Mouse (Mus musculus) liver, adult (tissue): ENCODE data around the gene Gm49322.
"Not testable (repeated sequence)": the region's sequence is repeated elsewhere in the genome, so short reads cannot be mapped to it uniquely, and the experiment has no call there.

Source experiments
- GATA4 ChIP-seq: IDR thresholded peaks from 2 replicates; pipeline ENCODE4 v1.6.1; 2014; ENCODE audit warnings: mild to moderate bottlenecking, low read length; ENCODE audit not compliant: insufficient replicate concordance

Gm49322 gene

DNA sequence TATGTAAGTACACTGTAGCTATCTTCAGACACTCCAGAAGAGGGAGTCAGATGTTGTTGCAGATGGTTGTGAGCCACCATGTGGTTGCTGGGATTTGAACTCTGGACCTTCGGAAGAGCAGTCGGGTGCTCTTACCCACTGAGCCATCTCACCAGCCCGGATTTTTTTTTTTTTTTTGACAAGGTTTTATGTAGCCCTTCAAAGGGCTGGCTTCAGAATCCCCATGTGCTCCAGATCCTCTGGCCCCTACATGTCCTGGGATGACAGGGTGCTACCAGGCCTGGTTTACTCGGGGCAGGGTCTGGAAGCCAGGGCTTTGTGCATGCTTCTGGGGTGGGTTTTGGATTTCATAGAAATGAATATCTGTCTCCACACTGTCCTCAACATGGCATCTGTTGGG lies at the start of gene Gm49322:
Gene Gm49322 (plus strand): TSS at position 301 of the 400 bp plus-strand sequence.
- TF ChIP-seq GATA4: not testable (repeated sequence)

DNA sequence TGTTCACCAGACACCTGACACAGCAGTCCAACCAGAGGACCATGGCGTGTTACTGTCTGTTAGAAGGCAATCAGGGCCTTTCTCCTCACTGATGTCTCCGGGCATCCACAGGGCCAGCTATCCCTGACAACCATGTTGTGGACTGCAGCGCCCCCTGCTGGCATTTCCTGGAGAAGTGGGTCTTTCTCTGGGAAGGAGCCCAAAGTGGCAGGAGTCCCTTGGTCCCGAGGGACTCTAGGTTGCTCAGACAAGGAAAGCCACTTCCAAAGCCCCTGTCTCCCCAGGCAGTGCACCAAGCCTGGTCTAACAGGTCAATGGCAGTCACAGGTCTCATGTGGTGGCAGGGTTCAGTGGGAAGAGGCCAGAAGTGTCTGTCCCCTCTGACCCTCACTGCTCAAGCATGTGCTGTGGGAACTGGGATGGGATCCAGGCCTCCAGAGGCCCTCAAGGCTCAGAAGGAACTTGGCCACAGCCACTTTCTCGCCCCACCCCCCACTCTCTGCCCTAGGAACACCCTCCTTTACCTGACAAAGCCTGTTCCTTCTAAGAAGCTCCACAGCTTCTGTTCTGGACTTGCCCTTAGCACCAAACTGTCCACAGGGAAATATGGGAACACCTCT lies 48.4 kb upstream of the Gm49322 start:
- no peak for TF ChIP-seq GATA4

GRCm38 (mm10) chr10:80559431-80559830 lies 46.4 kb upstream of the Gm49322 start:
- no peak for TF ChIP-seq GATA4

GRCm38 (mm10) chr10:80560621-80561020 lies 45.2 kb upstream of the Gm49322 start:
- no peak for TF ChIP-seq GATA4

GRCm38 (mm10) chr10:80561116-80561944 lies 44.5 kb upstream of the Gm49322 start, which contains the start of gene Rexo1:
Gene Rexo1, minus strand, starts transcription at chr10:80561560.
- TF ChIP-seq GATA4: peak; percentile 77; the same call in 1 of the 2 replicates

- no peak for TF ChIP-seq GATA4
Measured at GRCm38 (mm10) chr10:80566375-80567092, 39.3 kb upstream of the Gm49322 start.

GRCm38 (mm10) chr10:80568876-80569275 lies 36.9 kb upstream of the Gm49322 start:
- TF ChIP-seq GATA4: no peak

GRCm38 (mm10) chr10:80569664-80570066 lies 36.2 kb upstream of the Gm49322 start:
- no peak for TF ChIP-seq GATA4

DNA sequence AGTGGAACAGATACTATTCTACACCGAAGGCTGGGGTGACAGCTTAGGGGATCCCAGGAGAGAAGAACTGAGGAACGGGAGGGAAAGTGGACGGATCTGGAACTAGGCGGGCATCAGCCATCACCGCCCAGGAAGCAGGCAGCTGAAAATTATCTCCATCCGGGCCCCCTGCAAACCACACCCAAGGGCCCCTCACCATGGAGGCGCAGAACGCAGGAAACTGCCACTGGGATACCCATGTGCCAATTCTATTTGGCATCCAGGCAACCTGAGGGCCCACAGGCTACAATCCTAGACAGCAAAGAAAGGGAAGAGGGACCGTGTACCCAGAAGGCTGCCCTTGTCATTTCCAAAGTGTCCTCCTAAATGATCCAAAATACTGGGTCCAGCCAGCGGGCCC lies 35.4 kb upstream of the Gm49322 start:
- TF ChIP-seq GATA4: no peak

DNA sequence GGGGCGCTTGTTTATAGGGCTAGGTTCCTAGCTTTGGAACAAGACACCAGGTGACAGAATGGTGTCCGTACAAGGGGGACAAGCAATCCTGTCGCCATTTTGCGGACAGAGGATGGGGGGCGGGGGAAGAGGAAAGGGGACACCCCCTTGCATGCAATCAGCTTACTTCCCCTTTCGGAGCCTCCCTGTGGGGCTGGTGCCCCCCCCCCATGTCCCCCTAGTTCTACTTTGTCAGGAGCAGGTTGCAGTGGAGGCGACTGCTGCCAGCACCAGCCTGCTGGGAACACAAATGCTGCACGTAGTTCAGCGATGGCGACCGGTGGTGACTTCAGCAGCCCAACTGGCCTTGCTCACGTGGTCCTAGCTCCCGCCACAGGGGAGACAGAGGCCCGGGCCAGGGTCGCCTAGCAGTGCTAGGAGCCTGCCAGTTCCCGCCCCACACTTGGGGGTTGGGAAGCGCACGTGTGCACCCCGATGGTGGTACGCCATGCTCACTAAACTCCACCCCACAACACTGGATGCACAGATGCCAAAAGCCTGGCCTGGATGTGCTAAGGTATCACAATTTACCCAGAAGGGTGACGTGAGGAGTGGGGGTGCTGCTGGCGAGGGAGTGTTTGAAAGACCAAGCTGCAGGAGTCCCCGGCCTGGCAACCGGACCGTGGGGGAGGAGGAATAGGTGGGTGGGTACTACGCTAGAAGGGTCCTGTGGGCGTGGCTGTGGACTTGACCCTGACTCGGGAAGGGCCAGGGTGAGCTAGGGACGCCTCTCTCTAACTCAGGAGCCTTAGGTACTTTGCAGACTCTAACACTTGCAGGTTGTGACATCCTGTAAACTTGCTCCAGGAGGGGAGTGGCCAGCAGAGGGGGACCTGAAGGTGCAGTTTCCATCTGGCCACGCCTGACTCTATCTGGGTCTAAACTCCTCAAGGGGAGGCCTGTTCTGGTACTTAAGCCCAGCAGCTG lies 34.7 kb upstream of the Gm49322 start:
- no peak for TF ChIP-seq GATA4

GRCm38 (mm10) chr10:80572477-80572876 lies 33.3 kb upstream of the Gm49322 start:
- TF ChIP-seq GATA4: no peak

- no peak for TF ChIP-seq GATA4
Measured at GRCm38 (mm10) chr10:80573944-80574343, 31.9 kb upstream of the Gm49322 start.

DNA sequence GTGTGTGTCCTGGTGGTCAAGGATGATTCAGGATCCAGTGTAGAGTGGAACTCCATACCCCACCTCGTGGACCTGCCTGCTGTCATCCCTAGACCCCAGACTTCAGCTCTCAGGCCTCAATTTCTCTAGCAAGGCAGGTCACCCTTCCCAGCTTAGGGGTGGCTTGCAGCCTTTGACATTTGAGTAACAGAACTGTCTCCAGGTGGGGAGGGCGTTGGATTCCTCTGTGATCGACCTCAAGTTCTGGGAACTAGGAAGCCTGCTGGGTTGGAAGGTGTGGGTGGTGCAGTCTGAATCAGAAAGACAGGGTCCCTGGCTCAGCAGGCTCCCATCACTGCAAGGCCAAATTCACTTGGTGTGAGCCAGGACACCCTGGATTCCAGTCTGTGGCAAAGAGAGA lies 30.9 kb upstream of the Gm49322 start:
- no peak for TF ChIP-seq GATA4

- TF ChIP-seq GATA4: no peak
Measured at GRCm38 (mm10) chr10:80575925-80576324, 29.9 kb upstream of the Gm49322 start.
